Mouse (Mus musculus): ENCODE data around the gene Gm732. TPM values are rescaled to one million over a fixed set of nuclear protein-coding genes. Genes with fewer than 3 reads are reported as not detected.

The Gm732 gene
- polyA plus RNA-seq (2012; rRNA removed; ENCODE audit: low replicate concordance), result not detected in 2 replicates

DNA sequence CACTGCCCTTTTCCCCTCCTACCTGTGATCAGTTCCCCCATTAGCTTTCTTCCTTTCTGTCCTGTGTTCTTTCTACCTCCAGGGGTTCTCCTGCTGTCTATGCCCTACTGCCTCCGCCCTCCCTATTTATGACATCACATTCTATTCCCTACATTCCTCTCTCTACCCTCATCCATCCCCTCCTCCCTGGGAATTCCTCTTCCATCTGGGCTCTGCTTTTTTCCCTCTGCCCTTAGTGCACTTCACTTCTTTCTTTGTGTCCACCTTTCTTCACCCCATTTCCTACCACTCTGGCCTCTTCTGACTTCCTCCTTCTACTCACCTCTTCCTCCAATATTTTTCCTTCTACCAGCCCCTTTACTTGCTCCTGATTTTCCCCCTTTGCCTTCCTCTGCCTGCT is at the start of gene Gm732:
TSS of gene Gm732 (minus strand) at position 101 of the 400 bp plus-strand sequence.

Other genes with a start within 250 kb of the Gm732 start
- gene Tent5d, start 155.9 kb downstream of the Gm732 start, polyA plus RNA-seq (2012; rRNA removed; ENCODE audit: low replicate concordance), result not detected in 2 replicates
- gene 2610002M06Rik, start 132.1 kb downstream of the Gm732 start, polyA plus RNA-seq (2012; rRNA removed; ENCODE audit: low replicate concordance), result 2.5 and 4.6 TPM in 2 replicates

Measured in subcutaneous adipose tissue, adult 2 months (tissue).